Mouse (Mus musculus) embryo, embryonic 9.5 days (tissue): ENCODE results near the gene Wipf3.

Experiments
- DNase-seq: peaks from one replicate; pipeline ENCODE4 v3.0.0-alpha.2; 2017; ENCODE audit errors: extremely low spot score

Wipf3 gene

GRCm38 (mm10) chr6:54475926-54476667 lies 46.7 kb downstream of the Wipf3 start:
- DNase-seq, result no peak

DNA sequence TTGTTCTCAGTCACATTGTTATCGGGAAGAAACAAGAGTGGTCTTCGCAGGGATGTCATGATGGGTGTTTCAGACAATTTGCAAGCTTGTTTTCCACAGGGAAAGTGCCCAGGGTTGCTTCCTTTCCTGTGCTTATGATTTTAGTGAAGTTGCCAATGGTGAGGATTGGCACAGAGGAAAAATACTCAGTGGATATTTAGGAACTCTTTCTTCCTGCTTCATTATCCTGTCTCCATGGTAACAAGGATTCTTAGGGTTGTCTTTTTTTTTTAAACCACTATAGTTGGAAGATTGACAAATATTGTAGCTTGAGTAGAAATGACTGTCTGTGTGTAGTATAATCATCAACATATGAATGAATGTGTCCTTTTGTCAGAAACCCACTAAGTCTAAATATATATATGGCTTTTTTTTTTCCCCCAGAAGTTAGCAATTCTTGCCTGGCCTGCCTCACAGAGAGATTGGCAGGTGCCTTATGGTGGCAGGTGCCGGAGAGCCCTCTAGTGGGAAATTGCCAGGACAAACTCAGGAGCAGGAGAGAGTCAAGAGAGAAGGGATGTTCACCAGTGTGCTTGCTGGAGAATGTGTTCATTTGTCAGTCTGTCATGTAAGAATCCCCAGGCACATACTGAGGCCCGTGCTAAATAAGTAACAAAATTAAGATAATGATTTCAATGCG lies 49.4 kb downstream of the Wipf3 start:
- DNase-seq, result peak; percentile 18

DNA sequence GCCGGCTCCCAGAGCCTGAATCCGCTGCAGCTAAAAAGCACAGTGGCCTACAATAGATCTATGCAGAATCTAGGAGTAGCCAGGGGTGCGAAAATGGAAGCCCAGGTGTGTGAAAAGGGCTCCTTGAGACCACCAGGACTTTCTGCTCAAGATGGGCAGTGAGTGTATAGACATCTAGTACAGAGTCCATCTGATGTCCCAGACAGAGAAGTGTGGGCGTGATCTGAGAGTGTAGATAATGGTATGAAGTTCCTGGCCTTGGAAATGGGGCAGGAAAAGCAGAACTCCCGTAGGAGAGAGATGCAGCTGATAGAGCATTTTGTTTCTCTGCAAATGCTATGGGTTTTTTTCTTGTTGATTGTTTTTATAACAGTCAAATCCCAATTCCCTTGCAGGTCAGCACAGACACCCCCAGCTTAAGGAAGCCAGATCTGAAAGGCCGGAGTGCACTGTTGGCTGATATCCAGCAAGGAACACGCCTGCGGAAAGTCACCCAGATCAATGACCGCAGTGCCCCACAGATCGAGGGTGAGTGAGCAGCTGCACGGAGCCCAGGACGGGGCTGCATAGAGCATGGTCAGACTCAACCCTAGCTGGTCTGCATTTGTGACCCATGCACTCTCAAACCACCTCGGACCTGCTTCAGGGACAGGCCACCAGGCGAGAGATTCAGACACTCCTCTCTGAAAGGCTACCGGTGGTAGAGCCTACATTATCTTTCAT lies 52.1 kb downstream of the Wipf3 start:
- DNase-seq, result no peak

DNA sequence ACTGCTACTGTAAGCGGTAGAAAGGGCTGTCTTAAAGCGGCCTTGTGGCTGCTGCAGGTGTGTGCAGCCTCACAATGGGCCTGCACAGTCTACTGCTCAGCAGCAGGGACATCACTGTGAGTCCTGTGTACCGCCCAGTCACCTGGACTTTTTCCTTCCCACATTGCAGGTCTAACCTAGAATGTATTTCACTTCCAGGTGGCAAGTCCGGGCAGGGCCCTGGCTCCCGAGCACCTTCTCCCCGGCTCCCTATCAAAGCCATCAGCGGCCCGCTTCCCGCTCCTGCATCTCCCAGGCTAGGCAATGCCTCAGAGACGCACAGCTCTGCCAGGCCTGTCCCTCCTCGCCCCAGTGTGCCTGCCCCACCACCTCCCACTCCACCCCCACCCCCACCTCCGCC lies 55.6 kb downstream of the Wipf3 start:
- peak; percentile 22 for DNase-seq

- DNase-seq, result peak; percentile 27
These were observed 56.1 kb downstream of the Wipf3 start for GRCm38 (mm10) chr6:54485435-54485901.

DNA sequence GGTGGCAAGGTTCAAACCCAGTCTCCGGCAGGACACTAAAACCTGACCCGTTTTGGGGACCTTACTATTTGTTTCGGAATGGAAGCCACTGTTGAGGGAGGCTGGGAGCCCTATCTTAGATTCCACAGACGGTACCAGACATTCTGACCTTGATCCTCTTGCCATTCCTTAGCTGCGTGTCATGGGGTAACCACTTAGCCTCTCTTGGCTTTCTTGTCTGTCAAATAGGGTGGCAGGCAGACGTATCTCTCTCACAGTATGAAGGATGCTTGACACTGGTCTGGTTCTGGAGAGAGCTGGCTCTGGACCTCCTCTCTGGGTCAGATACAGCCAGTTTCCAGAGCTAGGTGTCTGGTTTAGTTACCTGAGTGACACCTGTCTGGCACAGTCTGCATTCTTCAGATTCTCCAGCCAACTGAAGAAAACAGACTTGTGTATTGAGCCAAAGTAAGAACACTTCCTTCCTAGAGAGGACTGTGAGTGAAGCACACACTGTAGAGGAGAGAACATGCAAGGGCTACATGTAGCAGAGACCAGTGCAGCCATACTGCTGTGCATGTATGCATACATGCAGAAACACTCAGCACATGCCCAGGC lies 56.7 kb downstream of the Wipf3 start:
- DNase-seq, result peak; percentile 14

DNA sequence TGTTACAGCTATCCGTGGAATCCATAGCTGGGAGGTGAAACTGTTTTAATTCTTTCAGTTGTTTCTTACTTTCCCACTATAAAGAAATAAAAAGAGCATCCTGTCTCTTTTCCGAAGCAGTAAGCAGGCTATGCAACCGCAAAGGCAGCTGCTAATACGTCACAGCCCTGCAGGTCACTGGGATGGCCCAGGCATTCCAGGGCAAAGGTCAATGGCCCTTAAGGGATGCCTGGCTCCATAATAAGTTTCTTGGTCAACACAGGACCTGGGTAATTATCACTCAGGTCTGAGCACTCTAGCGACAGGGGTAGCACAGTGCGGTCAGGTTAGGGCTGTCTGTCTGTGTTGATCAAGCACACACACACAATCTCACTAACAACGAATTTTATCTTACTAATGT lies 61.7 kb downstream of the Wipf3 start:
- peak; percentile 33 for DNase-seq

DNA sequence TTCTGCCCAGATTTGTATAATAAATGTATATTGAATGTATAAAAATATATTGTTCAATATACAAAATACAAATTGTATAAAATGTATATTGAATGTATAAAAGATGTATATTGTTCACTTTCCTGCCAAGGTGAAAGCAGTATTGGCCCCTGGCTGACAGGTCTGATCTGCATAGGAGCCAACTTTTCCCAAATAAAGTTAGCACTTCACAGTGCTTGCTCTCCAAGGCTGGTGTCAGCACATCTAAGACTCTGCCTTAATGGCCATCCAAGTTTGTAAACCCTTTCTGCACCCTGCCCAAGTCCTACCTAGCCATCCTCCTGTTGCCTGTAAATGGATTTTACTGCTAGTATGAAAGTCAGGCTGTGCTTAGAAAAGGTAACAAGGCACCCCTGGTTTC lies 64.7 kb downstream of the Wipf3 start:
- no peak for DNase-seq

GRCm38 (mm10) chr6:54494612-54495398 lies 65.4 kb downstream of the Wipf3 start:
- DNase-seq, result no peak

- no peak for DNase-seq
These were observed 66.8 kb downstream of the Wipf3 start for GRCm38 (mm10) chr6:54496214-54496613.

DNA sequence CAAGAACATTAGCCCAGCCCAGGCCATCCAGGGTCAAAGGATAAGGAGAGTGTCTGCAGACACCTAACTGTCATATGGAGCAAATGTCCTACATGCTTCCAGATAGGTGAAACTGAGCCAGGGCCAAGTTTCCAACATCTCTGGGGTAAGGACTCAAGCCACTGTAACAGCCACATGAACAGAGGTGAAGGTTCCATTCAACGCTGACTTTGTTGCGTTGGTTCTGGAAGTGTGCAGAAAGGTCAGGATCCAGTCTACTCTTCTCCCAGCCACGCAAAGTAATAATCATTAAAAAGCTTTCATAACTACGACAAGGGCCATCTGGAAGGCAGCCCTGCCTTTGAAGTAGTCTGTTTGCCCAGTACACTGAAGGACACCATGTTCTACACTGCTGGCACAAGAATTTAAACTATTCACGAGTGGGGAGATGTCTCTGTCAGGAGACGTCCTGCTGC lies 73.3 kb downstream of the Wipf3 start:
- DNase-seq, result no peak

DNA sequence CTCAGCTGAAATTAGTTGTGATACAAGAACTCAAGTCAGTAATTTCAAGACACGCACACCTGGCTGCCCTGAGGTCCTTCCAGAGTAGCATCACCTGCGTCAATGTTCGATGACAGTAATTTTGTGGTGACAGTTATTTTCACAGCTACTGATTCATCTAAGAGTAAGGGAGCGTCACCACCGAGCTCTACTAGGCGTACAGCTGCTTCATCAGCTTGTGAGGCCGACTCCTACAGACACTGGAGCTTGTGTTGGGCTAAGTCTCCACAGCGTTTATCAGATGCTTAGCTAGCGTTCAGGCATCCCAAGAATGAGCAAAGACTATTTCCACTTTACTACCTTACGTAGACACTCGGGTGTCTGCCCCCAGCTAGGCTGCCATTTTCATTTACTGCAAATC lies 76.9 kb downstream of the Wipf3 start:
- no peak for DNase-seq

DNA sequence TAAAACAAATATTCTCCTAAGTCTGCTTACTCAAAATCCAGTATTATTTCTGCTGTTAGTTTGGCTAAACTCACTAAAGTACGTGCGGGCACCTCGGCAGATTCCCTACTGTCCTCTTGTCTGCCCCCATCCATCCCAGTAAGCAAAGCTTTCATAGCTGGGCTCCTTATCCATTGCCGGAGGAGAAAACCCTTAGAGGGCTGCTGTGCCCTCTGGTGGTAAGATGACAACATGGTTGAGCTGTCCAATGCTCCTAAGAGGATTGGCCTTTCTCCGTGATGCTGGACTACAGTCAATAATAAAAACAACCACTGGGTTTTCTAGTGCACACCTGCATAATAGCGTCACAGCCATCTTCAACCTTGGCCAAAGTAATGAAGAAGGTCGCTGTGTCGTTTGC lies 77.6 kb downstream of the Wipf3 start:
- peak; percentile 44 for DNase-seq

GRCm38 (mm10) chr6:54507808-54508207 lies 78.4 kb downstream of the Wipf3 start:
- peak; percentile 10 for DNase-seq

GRCm38 (mm10) chr6:54508256-54508793 lies 78.9 kb downstream of the Wipf3 start:
- no peak for DNase-seq

DNA sequence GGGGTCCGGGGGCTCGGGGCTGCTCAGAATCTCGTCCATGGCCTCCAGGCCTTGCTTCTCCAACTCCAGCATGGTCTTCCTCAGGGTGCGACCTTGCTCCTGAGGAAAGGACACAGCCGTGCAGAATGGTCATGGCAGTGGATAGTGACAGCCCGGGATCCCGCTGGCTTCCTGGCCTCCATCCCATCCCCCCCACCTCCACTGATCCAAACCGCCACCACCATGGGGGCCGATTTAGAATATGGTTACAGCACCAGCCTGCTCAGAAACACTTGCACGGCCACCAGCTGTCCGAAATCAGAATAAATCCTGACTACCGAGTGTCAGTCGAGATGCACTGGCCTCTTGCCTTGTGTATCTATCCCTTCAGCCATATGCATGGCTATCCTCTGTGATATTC lies 79.9 kb downstream of the Wipf3 start:
- no peak for DNase-seq

GRCm38 (mm10) chr6:54512256-54512655 lies 82.9 kb downstream of the Wipf3 start:
- DNase-seq, result no peak

DNA sequence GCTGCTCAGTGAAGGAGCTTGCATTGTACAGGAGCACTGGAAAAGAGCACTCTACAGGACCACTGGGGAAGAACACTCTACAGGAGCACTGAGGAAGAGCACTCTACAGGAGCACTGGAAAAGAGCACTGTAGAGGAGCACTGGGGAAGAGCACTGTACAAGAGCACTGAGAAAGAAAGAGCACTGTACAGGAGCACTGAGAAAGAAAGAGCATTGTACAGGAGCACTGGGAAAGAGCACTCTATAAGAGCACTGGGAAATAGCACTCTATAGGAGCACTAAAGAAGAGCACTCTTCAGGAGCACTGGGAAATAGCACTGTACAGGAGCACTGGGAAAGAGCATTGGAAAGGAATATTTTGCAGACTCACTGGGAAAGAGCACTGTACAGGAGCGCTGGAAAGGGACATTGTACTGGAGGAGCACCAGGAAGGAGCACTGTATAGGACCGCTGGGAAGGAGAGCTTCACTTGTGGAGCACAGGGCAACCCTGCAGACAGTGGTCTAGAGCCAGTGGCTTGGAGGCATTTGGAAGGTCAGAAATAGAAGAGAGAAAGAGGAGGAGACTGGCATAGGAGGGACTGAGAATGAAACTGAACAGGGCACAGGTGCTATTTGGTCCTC lies 87.2 kb downstream of the Wipf3 start:
- no peak for DNase-seq

DNA sequence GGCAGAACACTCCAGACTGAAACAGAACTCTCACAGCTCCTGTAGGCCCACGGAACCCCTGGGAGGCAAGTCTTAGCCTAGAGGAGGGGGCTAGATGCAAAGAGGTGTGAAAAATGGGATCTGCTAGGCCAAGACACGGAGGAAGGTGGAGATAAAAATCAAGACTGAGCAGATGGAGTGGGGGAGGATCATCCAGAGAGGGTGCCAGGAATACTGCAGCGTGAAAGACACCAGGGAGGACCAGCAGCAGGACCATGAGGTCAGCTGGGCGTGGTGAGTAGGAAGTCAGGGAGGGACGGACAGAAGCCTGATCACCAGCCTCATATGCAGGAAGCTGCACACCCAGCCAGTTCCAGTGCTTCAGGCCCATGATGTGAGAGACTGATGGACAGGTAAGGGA lies 89.4 kb downstream of the Wipf3 start:
- no peak for DNase-seq

DNA sequence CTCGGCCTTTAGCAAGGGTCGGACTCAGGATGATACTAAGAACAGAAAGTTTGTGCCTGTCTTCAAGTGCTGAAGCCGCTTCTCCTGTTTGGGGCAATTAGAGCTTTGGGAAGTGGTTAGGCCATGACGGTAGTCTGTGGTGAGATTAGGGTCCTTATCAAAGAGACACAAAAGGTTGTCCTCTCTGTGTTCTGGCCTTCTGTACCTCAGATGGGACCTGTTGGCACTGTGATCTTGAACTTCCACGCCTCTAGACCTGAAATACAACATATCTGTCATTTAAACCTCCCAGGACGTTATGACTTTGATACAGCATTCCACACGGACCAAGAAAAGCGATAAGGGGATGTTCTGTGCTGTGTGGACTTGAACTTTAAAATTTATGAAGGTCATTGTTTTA lies 99.3 kb downstream of the Wipf3 start:
- DNase-seq, result no peak

DNA sequence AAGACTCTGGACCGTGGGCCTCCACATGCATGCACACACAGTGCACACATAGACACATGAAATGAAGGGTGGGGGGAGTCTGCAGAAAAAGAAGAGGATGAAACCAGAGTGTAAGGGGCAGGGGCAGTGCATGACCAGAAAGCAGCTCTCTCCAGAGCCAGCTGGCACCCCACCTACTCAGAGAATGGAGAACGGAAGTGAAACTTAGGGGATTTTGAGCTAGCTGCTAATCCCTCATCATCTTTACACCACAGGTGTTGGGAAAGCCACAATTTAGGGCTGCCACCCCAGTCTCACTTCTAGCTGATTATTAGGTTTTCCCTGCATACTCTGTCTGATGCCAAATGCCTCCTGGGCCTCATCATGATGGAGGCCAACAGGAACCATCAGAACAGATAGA lies 100.8 kb downstream of the Wipf3 start:
- no peak for DNase-seq
